ENCODE assay signal across 13 mouse cellular contexts in genomic region chr13:77275172-77275747, GRCm38 (mm10).
DNase-seq lines count a peak whose midpoint lies in the region; ATAC-seq lines count a peak whose summit lies in the region.
"Had no signal": no experiment of that assay in that cellular context is flagged by ENCODE, and none has a peak within 500 bp of the region (broad histone marks: within the 10 kb centered on the region; RNA-seq: fewer than 3 reads in every experiment).

No protein-coding gene starts in this region.

- H3K4me3 ChIP-seq in heart, embryonic 11.5 days (ENCODE audit: low read depth, low read length) = no peak overlapping the region
- H3K4me3 ChIP-seq in midbrain, embryonic 13.5 days (replicated peaks) = no peak overlapping the region
- H3K4me3 ChIP-seq: limb, embryonic 12.5 days; myocyte had no signal

- H3K4me2 ChIP-seq in heart, embryonic 11.5 days = no peak overlapping the region
- no peak overlapping the region for H3K4me2 ChIP-seq in midbrain, embryonic 13.5 days (replicated peaks)
- H3K4me2 ChIP-seq: limb, embryonic 12.5 days had no signal

- DNase-seq in heart, adult 8-10 months (ENCODE audit: low spot score) = peak; percentile 38
- DNase-seq in adipocyte (ENCODE audit: low spot score) = peak; percentile 63
- DNase-seq in fat pad, adult 2 months (ENCODE audit: extremely low read depth, low read depth, low spot score) = peak; percentile 5
- DNase-seq in left cerebral cortex, postnatal 10 days (ENCODE audit: extremely low spot score in 1 of 2, low spot score in 2 of 2) = peak; percentile 30 to 33
- no peak for DNase-seq in spleen, postnatal 10 days (ENCODE audit: low spot score in 2 of 2)
- DNase-seq: gastrocnemius, postnatal 25 days; kidney, adult 11 months had no signal

- WGBS in heart, embryonic 11.5 days (ENCODE audit: insufficient replicate concordance) = 67% methylated on average over 3 of the region's 3 CpGs
- 79% methylated on average over 3 of the region's 3 CpGs for whole genome bisulfite sequencing in midbrain, embryonic 13.5 days

- intact Hi-C loops in left cerebral cortex, postnatal 10 days (cut with DNase I) = no loop called here

- H3K36me3 ChIP-seq in heart, embryonic 11.5 days (ENCODE audit: control insufficient read depth, insufficient read depth, low read length) = no peaks in the 10 kb centered on the region
- no peaks in the 10 kb centered on the region for H3K36me3 ChIP-seq in midbrain, embryonic 13.5 days
- H3K36me3 ChIP-seq: limb, embryonic 12.5 days had no signal

- ATAC-seq in heart, embryonic 11.5 days (replicated peaks; ENCODE audit: insufficient number of reproducible peaks, low FRiP score, low TSS enrichment) = no peak
- ATAC-seq in midbrain, embryonic 13.5 days = no peak

- no peak overlapping the region for H3K27ac ChIP-seq in heart, embryonic 11.5 days (ENCODE audit: low read depth, low read length)
- no peak overlapping the region for H3K27ac ChIP-seq in midbrain, embryonic 13.5 days
- H3K27ac ChIP-seq: limb, embryonic 12.5 days; macrophage had no signal

- H3K9ac ChIP-seq in heart, embryonic 11.5 days (ENCODE audit: low read depth, low read length) = no peak overlapping the region
- H3K9ac ChIP-seq in midbrain, embryonic 13.5 days (replicated peaks) = no peak overlapping the region
- H3K9ac ChIP-seq: limb, embryonic 12.5 days had no signal

- H3K9me3 ChIP-seq in heart, embryonic 11.5 days (replicated peaks; ENCODE audit: control insufficient read depth, low read length) = no peaks in the 10 kb centered on the region
- no peaks in the 10 kb centered on the region for H3K9me3 ChIP-seq in midbrain, embryonic 13.5 days
- H3K9me3 ChIP-seq: limb, embryonic 12.5 days had no signal

- H3K27me3 ChIP-seq in heart, embryonic 11.5 days (ENCODE audit: control insufficient read depth, insufficient read depth, low read length) = no peaks in the 10 kb centered on the region
- no peaks in the 10 kb centered on the region for H3K27me3 ChIP-seq in midbrain, embryonic 13.5 days
- H3K27me3 ChIP-seq: CH12.LX; limb, embryonic 12.5 days had no signal

- H3K4me1 ChIP-seq in heart, embryonic 11.5 days (ENCODE audit: control insufficient read depth, insufficient read depth, low read length) = no peaks in the 10 kb centered on the region
- H3K4me1 ChIP-seq in midbrain, embryonic 13.5 days (replicated peaks) = no peaks in the 10 kb centered on the region
- H3K4me1 ChIP-seq: limb, embryonic 12.5 days had no signal

Comparison
In these comparisons a context has a peak if more than half of its experiments do, and no peak if none do; other contexts are left out.
1. DNase-seq: peak in heart, adult 8-10 months (single experiment), adipocyte (single experiment), fat pad, adult 2 months (single experiment) and left cerebral cortex, postnatal 10 days (2 of 2); none in spleen, postnatal 10 days (0 of 2).